Mouse (Mus musculus) megakaryocyte, adult 5-6 weeks (primary cell): ENCODE results near the gene Gsto1. TPM values are rescaled to one million over a fixed set of nuclear protein-coding genes. Genes with fewer than 3 reads are reported as not detected.
"Not testable (repeated sequence)": the region's sequence is repeated elsewhere in the genome, so short reads cannot be mapped to it uniquely, and the experiment has no call there.

Experiments
- ATAC-seq: 2 replicates; pipeline ENCODE4 v1.8.0; 2016; ENCODE audit warnings: mild to moderate bottlenecking, inconsistent platforms; ENCODE audit not compliant: poor library complexity, severe bottlenecking
- total RNA-seq, 2 experiments: library from RNA; stranded (forward) in 1 of 2; stranded (reverse) in 1 of 2; fragments of 153-499, 151-499 nt in 1 of 2; fragments of 221-1000, 200-1000 nt in 1 of 2; gene quantifications; 2 replicates each; pipeline versions ENCODE4 v1.2.3 to v1.2.4; 2015 to 2017

Gene Gsto1
- total RNA-seq (2015) (159 and 168 TPM in 2 replicates), total RNA-seq (2017) (75.9 and 92.0 TPM in 2 replicates)

- ATAC-seq, result peak; percentile 94
Observed at GRCm38 (mm10) chr19:47854796-47855783, at the start of gene Gsto1. TSS of gene Gsto1 (plus strand) at chr19:47854970.

- ATAC-seq, result no peak
Observed at GRCm38 (mm10) chr19:47812091-47812490, 42.7 kb upstream of the Gsto1 start.

GRCm38 (mm10) chr19:47814721-47815120 is 40.0 kb upstream of the Gsto1 start:
- no peak for ATAC-seq

GRCm38 (mm10) chr19:47817692-47818091 is 37.1 kb upstream of the Gsto1 start:
- no peak for ATAC-seq

- peak; percentile 68 for ATAC-seq
Observed at GRCm38 (mm10) chr19:47820832-47821493, 33.8 kb upstream of the Gsto1 start.

- no peak for ATAC-seq
Observed at GRCm38 (mm10) chr19:47821494-47821872, 33.3 kb upstream of the Gsto1 start.

- no peak for ATAC-seq
Observed at GRCm38 (mm10) chr19:47822143-47822796, 32.5 kb upstream of the Gsto1 start.

GRCm38 (mm10) chr19:47824026-47824425 is 30.7 kb upstream of the Gsto1 start:
- no peak for ATAC-seq

- no peak for ATAC-seq
Observed at GRCm38 (mm10) chr19:47829913-47830450, 24.8 kb upstream of the Gsto1 start.

GRCm38 (mm10) chr19:47831111-47831510 is 23.7 kb upstream of the Gsto1 start:
- ATAC-seq, result no peak

GRCm38 (mm10) chr19:47832316-47832715 is 22.5 kb upstream of the Gsto1 start:
- no peak for ATAC-seq

GRCm38 (mm10) chr19:47834614-47835013 is 20.2 kb upstream of the Gsto1 start:
- no peak for ATAC-seq

- ATAC-seq, result no peak
Observed at GRCm38 (mm10) chr19:47835776-47836175, 19.0 kb upstream of the Gsto1 start.

- peak; percentile 96 for ATAC-seq
Observed at GRCm38 (mm10) chr19:47836701-47837526, 17.9 kb upstream of the Gsto1 start.

- peak; percentile 21; the same call in 1 of the 2 replicates for ATAC-seq
Observed at GRCm38 (mm10) chr19:47837527-47837901, 17.3 kb upstream of the Gsto1 start.

- ATAC-seq, result not testable (repeated sequence)
Observed at GRCm38 (mm10) chr19:47841234-47841633, 13.5 kb upstream of the Gsto1 start.

GRCm38 (mm10) chr19:47849735-47850134 is 5.0 kb upstream of the Gsto1 start:
- no peak for ATAC-seq

- not testable (repeated sequence) for ATAC-seq
Observed at GRCm38 (mm10) chr19:47852131-47852530, 2.6 kb upstream of the Gsto1 start.

GRCm38 (mm10) chr19:47853053-47853452 is 1.7 kb upstream of the Gsto1 start:
- no peak for ATAC-seq
